Mouse (Mus musculus) liver, postnatal 0 days (tissue): ENCODE results near the gene Sh3bp1.

Source experiments
- CTCF ChIP-seq: sonication (generic); IDR thresholded peaks from 2 replicates; pipeline ENCODE4 v1.5.1; 2016; ENCODE audit warnings: antibody characterized with exemption, low read depth
- EP300 ChIP-seq: IDR thresholded peaks from 2 replicates; pipeline ENCODE4 v1.6.1; 2016; ENCODE audit warnings: antibody characterized with exemption, low read depth, mild to moderate bottlenecking

DNA sequence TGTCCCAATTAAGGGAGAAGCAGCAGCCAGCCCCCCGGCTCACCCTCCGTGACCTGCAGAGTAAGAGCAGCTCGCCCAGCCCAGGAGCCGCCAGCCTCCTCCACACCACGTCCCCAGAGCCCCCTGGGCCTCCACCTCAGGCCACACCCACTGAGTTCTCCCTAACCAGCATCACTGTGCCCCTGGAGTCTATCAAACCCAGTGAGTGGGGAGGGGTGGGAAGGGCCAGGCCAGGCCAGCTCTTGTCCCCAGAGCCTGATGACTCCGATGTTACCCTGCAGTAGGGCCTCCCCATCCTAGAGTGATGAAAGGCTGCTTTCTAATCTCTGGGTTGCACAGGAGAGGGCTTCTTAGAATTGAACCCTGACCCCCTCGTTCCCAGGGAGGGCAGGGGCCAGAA, 7.1 kb upstream of the Sh3bp1 start:
- TF ChIP-seq CTCF, result no peak
- TF ChIP-seq EP300, result no peak
